Mouse (Mus musculus) thymus, adult 2 months (tissue): ENCODE data around the gene Rasgrp2.

ENCODE experiments used
- CTCF ChIP-seq: fragments of 200-500 bp; IDR thresholded peaks from 2 replicates; pipeline ENCODE4 v1.5.1; 2012; ENCODE audit warnings: mild to moderate bottlenecking, control low read depth, low read length, moderate library complexity, borderline replicate concordance; ENCODE audit not compliant: control insufficient read depth, poor library complexity, insufficient read depth; ENCODE audit errors: extremely low read depth
- POLR2A ChIP-seq: fragments of 200-500 bp; IDR thresholded peaks from 2 replicates; pipeline ENCODE4 v1.6.1; 2012; ENCODE audit warnings: mild to moderate bottlenecking, low read length, control low read depth, moderate library complexity; ENCODE audit not compliant: control insufficient read depth, poor library complexity, insufficient read depth; ENCODE audit errors: extremely low read depth

- TF ChIP-seq POLR2A (no peak), CTCF (no peak)
These were observed 54.2 kb downstream of the Rasgrp2 start for GRCm38 (mm10) chr19:6453349-6453748.
